8 mouse cellular contexts compared by ENCODE assay signal in the genomic region with DNA sequence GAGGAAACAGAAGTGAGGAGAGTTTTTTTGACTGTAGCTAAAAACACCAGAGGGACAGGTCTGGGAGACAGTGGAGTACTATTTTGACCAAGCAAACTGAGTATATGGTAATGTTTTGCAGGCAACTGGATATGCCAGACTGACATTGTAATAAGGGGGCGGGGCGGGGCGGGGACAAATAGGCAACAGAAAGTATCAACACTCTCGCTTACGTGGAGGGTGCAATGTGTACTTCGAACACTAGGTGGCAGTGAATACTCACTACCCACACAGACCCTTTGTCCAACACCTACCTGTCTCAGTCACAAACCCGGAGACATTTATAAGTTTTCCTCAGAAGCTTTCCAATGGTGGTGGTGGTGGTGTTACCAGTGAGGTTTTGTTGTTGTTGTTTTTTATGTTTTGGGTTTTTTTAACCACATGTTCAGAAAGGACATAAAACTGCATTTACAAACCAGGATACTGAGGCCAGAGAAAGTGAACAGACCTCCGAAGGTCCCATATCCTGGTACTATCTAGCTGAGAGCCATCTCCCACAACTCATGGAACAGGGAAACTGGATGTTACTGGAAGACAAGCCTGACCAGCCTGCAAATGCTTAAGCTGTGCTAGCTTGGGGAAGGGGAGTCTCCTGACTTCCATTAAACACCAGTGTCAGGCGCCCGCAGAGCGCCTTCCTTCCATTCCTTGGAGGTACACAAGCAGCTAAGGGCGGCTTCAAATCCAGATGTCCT.
DNase-seq lines count a peak whose midpoint lies in the region; ATAC-seq lines count a peak whose summit lies in the region.

No protein-coding gene starts in this region.

- H3K4me2 ChIP-seq in hindbrain, embryonic 14.5 days (replicated peaks) = peak overlapping the region; percentile 25

- H3K9ac ChIP-seq in hindbrain, embryonic 14.5 days = 0 out of 2 replicates have a peak overlapping the region, but pooled peaks have one; percentile 16

- no peak overlapping the region for H3K4me3 ChIP-seq in hindbrain, embryonic 14.5 days (replicated peaks; ENCODE audit: low read length)

- no peaks in the 10 kb centered on the region for H3K27me3 ChIP-seq in hindbrain, embryonic 14.5 days (ENCODE audit: control insufficient read depth, insufficient read depth, low read length)

- no peaks in the 10 kb centered on the region for H3K36me3 ChIP-seq in hindbrain, embryonic 14.5 days (replicated peaks; ENCODE audit: control insufficient read depth, insufficient read depth)

- 35% methylated on average over 12 of the region's 12 CpGs for WGBS in hindbrain, embryonic 14.5 days

- H3K9me3 ChIP-seq in hindbrain, embryonic 14.5 days (ENCODE audit: control insufficient read depth, low read length) = no peaks in the 10 kb centered on the region

- 0 out of 2 replicates have a peak, but pooled peaks cover 11% of the 10 kb centered on the region for H3K4me1 ChIP-seq in hindbrain, embryonic 14.5 days (replicated peaks; ENCODE audit: control insufficient read depth, insufficient read depth, low read length)

- 0 out of 2 replicates have a peak overlapping the region, but pooled peaks have one; percentile 7 for H3K27ac ChIP-seq in hindbrain, embryonic 14.5 days

- peak; percentile 72 for DNase-seq in Muller cell, postnatal 12 days (ENCODE audit: inconsistent ontology term)
- DNase-seq in cerebellum, adult 8-10 months = peak; percentile 72
- DNase-seq in frontal cortex, adult 2 months (ENCODE audit: extremely low spot score in 1 of 2, low spot score in 1 of 2) = peak; percentile 40 to 85
- DNase-seq in hindbrain, embryonic 14.5 days (ENCODE audit: low spot score) = peak; percentile 86
- DNase-seq in layer of hippocampus, postnatal 25 days (ENCODE audit: extremely low spot score in 1 of 2, low spot score in 1 of 2) = peak; percentile 54 to 73
- peak; percentile 77 for DNase-seq in lung, postnatal 14 days
- DNase-seq in right cerebral cortex, adult 18-20 months = peak; percentile 66
- peak; percentile 59 for DNase-seq in urinary bladder, postnatal 25 days (ENCODE audit: low spot score)

- peak; percentile 75 for ATAC-seq in hindbrain, embryonic 14.5 days (ENCODE audit: low FRiP score)
